Mouse (Mus musculus) activated CD4-positive, CD25-positive, alpha-beta regulatory T cell, adult 4 months (primary cell): ENCODE results near the gene Fbxo47. TPM values are rescaled to one million over a fixed set of nuclear protein-coding genes. Genes with fewer than 3 reads are reported as not detected.
A peak's percentile ranks its signal among the peaks of the same experiment; 100 is the strongest.

Experiments used
- ATAC-seq: one replicate; pipeline ENCODE4 v1.8.0; 2017
- polyA plus RNA-seq, 2 experiments: library from polyadenylated mRNA; unstranded; fragments of 100-300 nt; shearing (Covaris generic); gene quantifications; one replicate each; pipeline ENCODE4 v1.2.1; 2017

Gene Fbxo47
- polyA plus RNA-seq, 2 experiments from 2014 or later = 0.29 to 0.74 TPM

GRCm38 (mm10) chr11:97829913-97830476 is 54.0 kb downstream of the Fbxo47 start:
- peak; percentile 28 for ATAC-seq

- ATAC-seq = no peak
Observed at GRCm38 (mm10) chr11:97829365-97829764, 54.6 kb downstream of the Fbxo47 start.

DNA sequence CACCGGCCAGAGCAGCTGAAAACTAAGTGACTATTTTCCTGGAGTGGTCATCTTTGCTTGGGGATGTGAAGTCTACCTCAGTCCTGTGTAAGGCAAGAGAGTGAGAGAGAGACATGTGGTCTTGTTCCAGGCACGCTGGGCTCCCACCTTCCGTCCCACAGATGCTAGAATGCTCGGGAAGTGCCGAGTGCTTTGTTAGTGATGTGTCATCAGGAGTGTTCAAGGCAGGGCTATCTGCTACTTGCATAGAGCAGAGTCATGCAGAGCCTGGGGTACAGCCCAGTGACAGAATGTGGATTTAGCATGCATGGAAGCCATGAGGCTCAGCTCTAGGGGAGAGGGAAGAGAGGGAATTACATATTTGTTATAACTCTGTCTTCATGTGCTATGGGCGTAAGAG is 56.3 kb downstream of the Fbxo47 start:
- ATAC-seq = no peak

GRCm38 (mm10) chr11:97826414-97826813 is 57.5 kb downstream of the Fbxo47 start:
- no peak for ATAC-seq

DNA sequence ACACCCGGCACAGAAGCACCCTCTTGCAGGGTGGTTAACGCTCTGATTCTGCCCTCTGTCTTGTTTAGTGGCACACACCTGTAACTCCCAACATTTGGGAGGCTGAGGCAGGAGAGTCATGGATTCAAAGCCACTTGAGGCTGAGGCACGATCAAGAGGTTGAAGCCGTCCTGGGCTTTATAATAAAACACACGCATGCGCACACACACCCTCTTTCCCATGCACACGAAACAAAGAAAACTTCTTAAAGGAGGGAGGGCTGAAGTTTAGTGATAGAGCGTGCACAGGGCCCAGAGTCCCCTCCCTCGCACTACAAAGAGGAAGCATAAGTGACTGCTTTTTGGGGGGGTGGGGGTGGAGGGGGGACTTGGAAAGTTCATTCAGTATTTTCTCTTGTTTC is 58.0 kb downstream of the Fbxo47 start:
- ATAC-seq = no peak

GRCm38 (mm10) chr11:97825295-97825694 is 58.7 kb downstream of the Fbxo47 start:
- ATAC-seq = peak; percentile 72

DNA sequence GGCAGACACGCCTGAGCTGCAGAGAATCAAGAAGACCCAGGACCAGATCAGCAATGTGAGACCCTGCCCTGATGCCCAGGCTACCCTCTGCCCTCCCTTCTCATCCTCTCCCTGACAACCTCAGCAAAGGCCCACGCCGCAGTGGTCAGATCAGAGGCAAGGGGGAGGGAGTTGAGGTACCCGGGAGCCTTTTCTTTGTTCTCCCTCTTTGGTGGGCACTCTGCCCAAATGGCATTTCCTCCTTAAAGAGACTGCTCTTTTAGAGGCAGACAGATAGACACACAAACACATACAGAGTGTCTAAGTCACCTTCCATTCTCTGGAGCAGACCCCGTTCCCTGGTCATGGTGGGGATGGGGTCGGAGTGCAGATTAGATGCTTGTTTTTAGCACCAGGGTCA is 59.1 kb downstream of the Fbxo47 start:
- ATAC-seq = no peak

GRCm38 (mm10) chr11:97824168-97824567 is 59.8 kb downstream of the Fbxo47 start:
- no peak for ATAC-seq

- ATAC-seq = no peak
Observed at GRCm38 (mm10) chr11:97822840-97823603, 60.9 kb downstream of the Fbxo47 start.

DNA sequence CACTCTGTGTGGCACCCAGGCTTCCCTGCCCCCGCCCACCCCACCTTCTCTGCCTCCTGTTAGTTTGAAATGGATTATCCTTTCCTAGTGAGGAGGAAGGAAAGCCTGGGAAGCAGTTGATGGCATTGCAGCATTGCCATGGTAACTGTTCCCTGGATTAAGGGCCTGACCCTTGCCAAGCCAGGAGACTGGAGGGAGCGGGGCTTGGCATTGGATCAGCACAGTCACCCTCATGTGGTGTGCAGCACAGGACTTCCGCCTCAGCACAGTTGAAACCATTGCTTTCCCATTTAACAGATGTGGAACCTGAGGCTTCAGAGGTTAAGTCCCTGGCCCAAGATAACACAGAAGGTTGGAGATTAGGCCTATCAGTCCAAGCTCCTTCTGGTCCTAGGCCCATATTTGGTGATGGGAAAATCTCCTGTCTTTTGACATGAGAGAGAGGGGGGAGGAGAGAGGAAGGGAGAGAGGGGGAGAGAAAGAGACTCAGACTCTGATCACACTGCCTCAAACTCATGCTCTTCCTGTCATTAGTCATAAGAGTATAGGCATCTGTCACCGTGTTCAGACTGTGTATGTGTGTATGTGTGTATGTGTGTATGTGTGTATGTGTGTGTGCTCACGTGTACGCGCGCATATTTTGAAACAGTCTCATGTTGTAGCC is 62.4 kb downstream of the Fbxo47 start:
- ATAC-seq = peak; percentile 76

- no peak for ATAC-seq
Observed at GRCm38 (mm10) chr11:97820840-97821239, 63.1 kb downstream of the Fbxo47 start.

DNA sequence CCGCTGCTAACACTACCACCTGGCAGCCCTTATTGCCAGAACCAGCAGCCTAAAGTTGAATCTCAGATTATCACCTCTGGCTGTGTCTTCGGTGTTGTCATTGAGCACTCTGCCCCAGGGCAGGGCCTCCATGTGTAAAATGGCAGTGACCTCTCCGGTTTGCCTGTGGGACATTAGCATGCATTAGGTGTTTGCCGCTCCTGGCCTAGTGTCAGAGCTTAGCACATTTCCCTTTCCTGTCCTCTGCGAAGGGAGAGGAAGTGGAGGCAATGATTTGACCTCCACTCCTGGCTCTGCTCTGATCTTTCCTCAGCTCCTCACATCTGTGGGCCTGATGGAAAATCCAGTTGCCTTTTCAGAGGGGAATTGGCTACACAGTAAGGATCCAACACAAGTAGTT is 64.0 kb downstream of the Fbxo47 start:
- ATAC-seq = no peak

DNA sequence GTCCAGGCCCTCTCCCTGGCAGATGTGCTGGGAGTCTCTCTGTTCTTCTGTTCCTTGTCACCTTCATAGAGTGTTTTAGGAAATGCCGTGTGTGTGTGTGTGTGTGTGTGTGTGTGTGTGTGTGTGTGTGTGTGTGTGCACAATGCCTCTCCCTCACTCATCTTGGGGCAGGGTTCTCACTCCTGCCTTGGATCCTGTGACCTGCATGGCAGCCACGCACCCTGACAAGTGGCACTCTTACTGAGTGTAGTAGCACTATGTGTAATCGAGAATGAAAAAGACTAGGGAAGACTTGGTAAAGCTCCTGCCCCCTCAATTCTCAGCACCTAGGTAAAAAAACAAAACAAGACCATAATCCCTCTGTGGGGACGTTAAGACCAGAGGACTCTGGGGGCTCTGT is 64.9 kb downstream of the Fbxo47 start:
- ATAC-seq = no peak

GRCm38 (mm10) chr11:97818571-97818970 is 65.4 kb downstream of the Fbxo47 start:
- no peak for ATAC-seq

DNA sequence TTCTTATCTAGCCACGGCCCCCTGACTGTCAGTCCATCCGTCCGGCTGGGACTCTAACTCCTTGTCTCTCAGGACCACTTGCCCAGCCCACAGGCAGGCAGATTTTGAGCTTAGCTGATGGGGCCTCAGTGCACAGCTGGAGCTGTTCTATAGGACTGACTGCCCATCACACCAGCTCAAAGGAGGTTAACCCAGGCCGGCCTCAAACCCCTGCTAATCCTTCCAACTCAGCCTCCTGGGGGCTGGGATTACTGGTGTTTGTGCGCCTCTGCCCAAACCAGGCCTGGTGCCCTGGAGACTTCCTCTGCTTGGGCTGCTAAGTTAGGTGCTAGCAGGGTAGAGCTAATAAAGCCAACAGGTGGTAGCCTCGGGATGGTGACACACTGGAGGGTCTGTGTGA is 66.0 kb downstream of the Fbxo47 start:
- no peak for ATAC-seq

DNA sequence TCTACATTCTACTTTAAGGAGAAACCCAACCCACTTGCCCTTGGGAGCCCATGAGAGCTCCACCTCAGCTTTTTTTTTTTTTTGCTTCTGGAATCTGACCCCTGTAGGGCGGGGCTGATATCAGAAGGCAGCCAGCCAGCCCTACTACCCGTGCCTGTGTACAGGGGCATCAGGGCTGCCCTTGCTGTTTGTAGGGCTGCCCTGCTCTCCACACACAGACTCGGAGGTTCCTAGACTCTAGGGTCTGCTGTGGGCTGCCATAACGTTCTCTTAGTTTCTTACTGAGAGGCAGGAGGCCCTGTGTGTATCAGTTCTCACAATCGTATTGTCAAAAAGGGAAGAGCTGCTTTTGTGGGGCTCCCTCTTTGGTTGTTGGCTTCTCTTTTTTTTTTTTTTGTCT is 66.6 kb downstream of the Fbxo47 start:
- no peak for ATAC-seq

GRCm38 (mm10) chr11:97816916-97817315 is 67.0 kb downstream of the Fbxo47 start:
- no peak for ATAC-seq

DNA sequence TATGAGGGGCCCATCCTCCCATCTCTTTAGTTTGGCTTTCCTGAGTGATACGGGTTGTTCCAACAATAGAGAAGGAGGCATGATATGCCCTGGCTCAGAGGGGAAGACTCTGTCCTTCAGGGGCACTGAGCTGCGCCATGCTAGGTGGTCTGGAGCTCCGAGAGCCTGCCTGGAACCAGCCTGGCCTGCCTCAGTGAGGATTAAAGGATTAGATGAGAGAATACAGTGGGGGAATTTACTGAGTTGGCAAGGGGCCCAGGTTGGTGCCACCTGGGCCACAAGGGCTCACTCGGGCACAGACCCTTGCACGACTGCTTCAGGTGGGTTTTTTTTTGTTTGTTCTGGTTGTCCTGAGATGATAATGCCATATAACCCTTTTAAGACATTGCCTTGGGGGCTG is 67.8 kb downstream of the Fbxo47 start:
- no peak for ATAC-seq

- ATAC-seq = no peak
Observed at GRCm38 (mm10) chr11:97815736-97816135, 68.2 kb downstream of the Fbxo47 start.

- ATAC-seq = no peak
Observed at GRCm38 (mm10) chr11:97813746-97814515, 70.0 kb downstream of the Fbxo47 start.

- no peak for ATAC-seq
Observed at GRCm38 (mm10) chr11:97813085-97813484, 70.9 kb downstream of the Fbxo47 start.

DNA sequence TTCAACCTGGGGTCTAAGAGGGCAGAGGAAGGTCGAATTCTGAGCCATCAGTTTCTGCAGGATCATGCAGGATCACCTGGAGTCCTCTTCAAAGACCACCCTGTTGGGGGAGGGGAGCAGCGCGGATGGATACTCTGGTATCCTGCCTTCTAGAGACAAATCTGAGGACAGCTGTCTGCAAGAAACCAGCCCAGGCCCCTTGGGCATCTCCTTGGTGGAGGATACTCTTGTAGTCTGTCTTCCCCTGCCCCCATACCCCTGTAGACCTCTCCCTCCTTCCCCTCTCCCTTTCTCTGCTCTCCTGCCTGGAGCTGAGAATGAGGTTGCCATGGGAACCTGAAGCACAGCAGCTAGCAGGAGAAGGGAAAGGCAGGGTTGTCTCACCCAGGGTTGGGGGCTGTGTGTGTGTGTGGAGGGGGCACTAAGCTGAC is 71.4 kb downstream of the Fbxo47 start:
- no peak for ATAC-seq
